Mouse (Mus musculus): ENCODE results near the gene Sorbs1. TPM values are rescaled to one million over a fixed set of nuclear protein-coding genes. Genes with fewer than 3 reads are reported as not detected.

Sorbs1 gene
- polyA plus RNA-seq, 1 experiment from 2014 or later, result 68.9 TPM

- in situ Hi-C loops (cut with MboI; ENCODE audit: low pct_unique_long_range_greater_than_20kb), result no loop called here
- ChIA-PET CTCF (interaction anchor here (0.7 to 9.0 kb wide), 14 partner anchors 20 to 202 kb away, joined by 3 to 66 read pairs (median 3); no protein-coding TSS in a partner anchor), POLR2A (no interaction called here)
- DNase-seq (ENCODE audit: low read depth, low spot score) (peak; percentile 17), ATAC-seq (peak; percentile 60)
- H3K27me3 ChIP-seq, result no peaks in the 10 kb centered on the region
- peak; percentile 98 for TF ChIP-seq CTCF (IDR thresholded peaks at IDR 0.05)
Measured at GRCm38 (mm10) chr19:40544856-40545255, 31.3 kb upstream of the Sorbs1 start.

- TF ChIP-seq CTCF (IDR thresholded peaks at IDR 0.05), result no peak
- in situ Hi-C loops (cut with MboI; ENCODE audit: low pct_unique_long_range_greater_than_20kb), result no loop called here
- ChIA-PET POLR2A (no interaction called here), CTCF (interaction anchor here (0.8 to 9.0 kb wide), 5 partner anchors 111 to 200 kb away, joined by 3 to 66 read pairs (median 3); no protein-coding TSS in a partner anchor)
- no peaks in the 10 kb centered on the region for H3K27me3 ChIP-seq
- ATAC-seq, result no peak
- no peak for DNase-seq (ENCODE audit: low read depth, low spot score)
Measured at GRCm38 (mm10) chr19:40542776-40543175, 29.2 kb upstream of the Sorbs1 start.

- in situ Hi-C loops (cut with MboI; ENCODE audit: low pct_unique_long_range_greater_than_20kb), result no loop called here
- TF ChIP-seq CTCF (IDR thresholded peaks at IDR 0.05), result no peak
- no peak for DNase-seq (ENCODE audit: low read depth, low spot score)
- CTCF ChIA-PET, result interaction anchor here (0.8 kb wide), 1 partner anchor 186 kb away, joined by 3 read pairs; no protein-coding TSS in a partner anchor
- POLR2A ChIA-PET, result interaction anchor here (0.6 to 1.3 kb wide), 2 partner anchors 18 to 21 kb away, joined by 3 read pairs; no protein-coding TSS in a partner anchor
- no peaks in the 10 kb centered on the region for H3K27me3 ChIP-seq
- ATAC-seq, result no peak
Measured at GRCm38 (mm10) chr19:40536526-40536925, 22.9 kb upstream of the Sorbs1 start.

- POLR2A ChIA-PET, result no interaction called here
- DNase-seq (ENCODE audit: low read depth, low spot score) (no peak), ATAC-seq (no peak)
- in situ Hi-C loops (cut with MboI; ENCODE audit: low pct_unique_long_range_greater_than_20kb), result no loop called here
- H3K27me3 ChIP-seq, result no peaks in the 10 kb centered on the region
- CTCF ChIA-PET, result no interaction called here
- TF ChIP-seq CTCF (IDR thresholded peaks at IDR 0.05), result no peak
Measured at GRCm38 (mm10) chr19:40532525-40532924, 18.9 kb upstream of the Sorbs1 start.

GRCm38 (mm10) chr19:40530323-40530722 lies 16.7 kb upstream of the Sorbs1 start:
- H3K27me3 ChIP-seq, result no peaks in the 10 kb centered on the region
- in situ Hi-C loops (cut with MboI; ENCODE audit: low pct_unique_long_range_greater_than_20kb), result no loop called here
- POLR2A ChIA-PET, result no interaction called here
- no peak for TF ChIP-seq CTCF (IDR thresholded peaks at IDR 0.05)
- no peak for ATAC-seq
- CTCF ChIA-PET, result interaction anchor here (0.6 kb wide), 1 partner anchor 15 kb away, joined by 3 read pairs; no protein-coding TSS in a partner anchor
- DNase-seq (ENCODE audit: low read depth, low spot score), result no peak

GRCm38 (mm10) chr19:40528254-40528653 lies 14.7 kb upstream of the Sorbs1 start:
- DNase-seq (ENCODE audit: low read depth, low spot score), result no peak
- no peaks in the 10 kb centered on the region for H3K27me3 ChIP-seq
- ChIA-PET CTCF (interaction anchor here (1.2 kb wide), 1 partner anchor 137 kb away, joined by 3 read pairs; no protein-coding TSS in a partner anchor), POLR2A (no interaction called here)
- in situ Hi-C loops (cut with MboI; ENCODE audit: low pct_unique_long_range_greater_than_20kb), result loop anchor here (5.0 kb wide), 1 partner anchor 141 kb away; no protein-coding TSS in a partner anchor
- no peak for TF ChIP-seq CTCF (IDR thresholded peaks at IDR 0.05)
- no peak for ATAC-seq

- DNase-seq (ENCODE audit: low read depth, low spot score) (no peak), ATAC-seq (no peak)
- in situ Hi-C loops (cut with MboI; ENCODE audit: low pct_unique_long_range_greater_than_20kb), result loop anchor here (5.0 kb wide), 1 partner anchor 139 kb away; no protein-coding TSS in a partner anchor
- no peaks in the 10 kb centered on the region for H3K27me3 ChIP-seq
- no peak for TF ChIP-seq CTCF (IDR thresholded peaks at IDR 0.05)
- CTCF ChIA-PET, result interaction anchor here (1.0 to 1.4 kb wide), 2 partner anchors 9 to 17 kb away, joined by 3 read pairs; no protein-coding TSS in a partner anchor
- POLR2A ChIA-PET, result no interaction called here
Measured at GRCm38 (mm10) chr19:40526367-40527014, 12.9 kb upstream of the Sorbs1 start.

- no peaks in the 10 kb centered on the region for H3K27me3 ChIP-seq
- CTCF ChIA-PET, result interaction anchor here (1.3 to 1.9 kb wide), 3 partner anchors 21 to 178 kb away, joined by 3 to 4 read pairs (median 4); no protein-coding TSS in a partner anchor
- TF ChIP-seq CTCF (IDR thresholded peaks at IDR 0.05), result no peak
- in situ Hi-C loops (cut with MboI; ENCODE audit: low pct_unique_long_range_greater_than_20kb), result no loop called here
- POLR2A ChIA-PET, result interaction anchor here (1.0 kb wide), 1 partner anchor 161 kb away, joined by 3 read pairs; no protein-coding TSS in a partner anchor
- ATAC-seq (no peak), DNase-seq (ENCODE audit: low read depth, low spot score) (no peak)
Measured at GRCm38 (mm10) chr19:40523431-40524005, 9.9 kb upstream of the Sorbs1 start.

GRCm38 (mm10) chr19:40520403-40520802 lies 6.8 kb upstream of the Sorbs1 start:
- no peak for TF ChIP-seq CTCF (IDR thresholded peaks at IDR 0.05)

GRCm38 (mm10) chr19:40518706-40519105 lies 5.1 kb upstream of the Sorbs1 start:
- no peak for TF ChIP-seq CTCF (IDR thresholded peaks at IDR 0.05)
- CTCF ChIA-PET, result interaction anchor here (1.0 to 1.2 kb wide), 2 partner anchors 61 to 127 kb away, joined by 3 to 4 read pairs; no protein-coding TSS in a partner anchor
- in situ Hi-C loops (cut with MboI; ENCODE audit: low pct_unique_long_range_greater_than_20kb), result no loop called here
- POLR2A ChIA-PET, result interaction anchor here (1.2 kb wide), 1 partner anchor 17 kb away, joined by 3 read pairs; no protein-coding TSS in a partner anchor
- H3K27me3 ChIP-seq, result no peaks in the 10 kb centered on the region
- DNase-seq (ENCODE audit: low read depth, low spot score) (no peak), ATAC-seq (peak; percentile 44)

More at GRCm38 (mm10) chr19:40520403-40520802, 6.8 kb upstream of the Sorbs1 start:
- CTCF ChIA-PET, result interaction anchor here (1.6 kb wide), 1 partner anchor 24 kb away, joined by 4 read pairs; no protein-coding TSS in a partner anchor
- ATAC-seq (no peak), DNase-seq (ENCODE audit: low read depth, low spot score) (no peak)
- POLR2A ChIA-PET, result no interaction called here
- no peaks in the 10 kb centered on the region for H3K27me3 ChIP-seq
- in situ Hi-C loops (cut with MboI; ENCODE audit: low pct_unique_long_range_greater_than_20kb), result no loop called here
